Mouse (Mus musculus): ENCODE results near the gene Nlrx1. TPM values are rescaled to one million over a fixed set of nuclear protein-coding genes. Genes with fewer than 3 reads are reported as not detected.
"Not testable (repeated sequence)": the region's sequence is repeated elsewhere in the genome, so short reads cannot be mapped to it uniquely, and the experiment has no call there.

Gene Nlrx1
- 10 to 100 TPM; 31.8 to 35.5 TPM for total RNA-seq (2021)
- long read RNA-seq, experiment 1, partial matches to known transcripts = 6 of 36 reads
- long read RNA-seq, experiment 1, other reads (novel, unspliced or antisense) = 29 of 36 reads
- long read RNA-seq, experiment 2, partial matches to known transcripts = 32 of 79 reads
- long read RNA-seq, experiment 2, other reads (novel, unspliced or antisense) = 45 of 79 reads

GRCm38 (mm10) chr9:44268432-44268831 is at the start of gene Nlrx1:
Nlrx1 (minus strand) TSS chr9:44268599.
- DNase-seq (ENCODE audit: low spot score in 2 of 2) = no peak

- no peak for DNase-seq (ENCODE audit: low spot score in 2 of 2)
These were observed 49.1 kb upstream of the Nlrx1 start for GRCm38 (mm10) chr9:44317452-44317851.

- no peak for DNase-seq (ENCODE audit: low spot score in 2 of 2)
These were observed 46.5 kb upstream of the Nlrx1 start for GRCm38 (mm10) chr9:44314910-44315309.

DNA sequence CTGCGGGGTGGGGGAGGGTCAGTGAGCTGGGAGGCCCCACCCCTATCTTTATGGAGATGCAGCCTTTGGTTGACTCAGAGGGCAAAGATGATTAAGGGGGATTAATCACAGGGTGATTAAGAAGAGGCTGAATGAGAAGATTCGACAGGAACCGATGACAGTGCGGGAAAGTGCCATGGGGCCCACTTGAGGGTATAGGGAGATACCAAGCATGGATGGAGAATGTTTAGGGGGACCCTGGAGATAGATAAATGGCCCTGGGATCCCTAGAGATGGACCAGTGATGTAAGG is 45.8 kb upstream of the Nlrx1 start:
- no peak for DNase-seq (ENCODE audit: low spot score in 2 of 2)

DNA sequence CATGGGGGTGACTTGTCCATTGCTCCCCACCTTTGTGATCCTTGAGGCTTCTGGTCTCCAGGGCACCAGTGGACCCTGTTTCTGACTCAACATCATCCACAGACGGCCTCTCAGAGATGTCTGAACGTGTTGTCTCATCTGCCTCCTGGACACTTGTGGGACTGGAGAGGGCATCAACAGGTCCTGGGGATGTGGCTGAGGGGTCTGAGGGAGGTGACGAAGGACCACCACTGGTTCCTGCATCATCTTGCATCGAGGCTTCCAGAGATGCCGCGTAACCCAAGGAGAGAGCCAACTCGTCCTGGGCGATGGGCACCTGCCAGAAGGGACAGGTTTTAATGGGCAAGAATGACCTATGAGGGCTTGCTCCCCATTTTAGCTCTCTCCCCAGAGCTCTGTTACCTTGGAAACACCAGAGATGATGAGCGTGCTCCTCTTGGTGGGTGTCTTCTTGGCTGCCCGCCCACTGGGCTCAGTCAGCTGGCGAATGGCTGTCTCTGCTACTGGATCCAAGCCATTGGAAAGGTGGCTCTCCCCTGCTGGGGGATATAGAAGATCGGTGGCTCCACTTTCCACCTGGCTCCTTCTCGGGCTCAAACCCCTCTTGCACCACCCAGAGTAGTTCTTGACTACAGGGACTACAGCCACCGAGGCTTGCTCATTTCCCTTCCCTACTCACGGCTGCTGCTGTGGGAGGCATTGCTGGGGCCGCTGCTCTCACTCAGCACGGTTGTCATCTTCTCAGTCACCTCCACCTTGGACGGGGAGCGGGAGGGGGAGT is 45.3 kb upstream of the Nlrx1 start:
- DNase-seq (ENCODE audit: low spot score in 2 of 2) = no peak

- no peak for DNase-seq (ENCODE audit: low spot score in 2 of 2)
These were observed 43.0 kb upstream of the Nlrx1 start for GRCm38 (mm10) chr9:44311136-44312134.

GRCm38 (mm10) chr9:44310750-44311135 is 42.3 kb upstream of the Nlrx1 start:
- DNase-seq (ENCODE audit: low spot score in 2 of 2) = no peak

GRCm38 (mm10) chr9:44309756-44310155 is 41.4 kb upstream of the Nlrx1 start:
- DNase-seq (ENCODE audit: low spot score in 2 of 2) = no peak

DNA sequence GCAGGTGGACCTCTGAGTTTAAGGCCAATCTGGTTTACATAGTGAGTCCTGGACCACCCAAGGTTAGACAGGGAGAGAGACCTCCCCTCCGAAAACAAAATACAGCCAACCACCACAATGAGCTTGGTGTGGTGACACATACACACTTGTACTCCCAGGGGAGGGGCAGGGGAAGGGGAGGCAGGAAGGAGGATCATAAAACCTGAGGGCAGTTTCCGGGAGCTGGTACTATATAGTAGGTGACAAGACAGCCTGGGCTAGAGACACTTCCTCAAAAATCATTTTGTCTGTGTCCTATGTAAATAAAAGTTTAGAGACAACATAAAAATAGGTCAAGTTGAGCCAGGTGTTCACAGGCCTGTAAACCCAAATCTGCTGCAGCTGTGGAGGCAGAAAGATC is 38.8 kb upstream of the Nlrx1 start:
- no peak for DNase-seq (ENCODE audit: low spot score in 2 of 2)

DNA sequence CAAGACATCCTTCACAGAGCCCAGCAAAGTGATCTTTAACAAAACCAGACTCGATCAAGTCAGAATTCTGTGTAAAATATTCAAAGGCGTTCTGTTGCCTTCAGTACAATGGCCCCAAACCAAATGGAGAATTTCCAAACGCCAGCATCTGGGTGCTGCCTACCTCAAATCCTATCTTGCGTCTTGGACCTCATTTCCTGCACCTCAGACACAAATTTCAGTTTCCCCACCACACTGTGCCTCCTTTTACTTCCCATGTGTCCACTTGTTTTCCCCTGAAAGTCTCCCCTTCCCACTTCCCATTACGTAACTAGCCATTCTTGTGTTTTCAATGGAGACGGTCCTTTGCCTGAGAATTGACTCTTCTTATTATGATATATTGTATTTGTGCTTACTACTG is 38.1 kb upstream of the Nlrx1 start:
- DNase-seq (ENCODE audit: low spot score in 2 of 2) = no peak

- DNase-seq (ENCODE audit: low spot score in 2 of 2) = peak; percentile 90 to 97
These were observed 37.2 kb upstream of the Nlrx1 start, which contains the start of gene Hinfp for GRCm38 (mm10) chr9:44305466-44306079. Hinfp (minus strand) TSS chr9:44305671.

- DNase-seq (ENCODE audit: low spot score in 2 of 2) = not testable (repeated sequence)
These were observed 31.6 kb upstream of the Nlrx1 start for GRCm38 (mm10) chr9:44300001-44300400.

- no peak for DNase-seq (ENCODE audit: low spot score in 2 of 2)
These were observed 24.1 kb upstream of the Nlrx1 start for GRCm38 (mm10) chr9:44292490-44292889.

GRCm38 (mm10) chr9:44288959-44289291 is 20.5 kb upstream of the Nlrx1 start:
- no peak for DNase-seq (ENCODE audit: low spot score in 2 of 2)

GRCm38 (mm10) chr9:44288076-44288958 is 19.9 kb upstream of the Nlrx1 start, which contains the start of gene Abcg4:
Abcg4 (minus strand) TSS chr9:44288615.
- no peak for DNase-seq (ENCODE audit: low spot score in 2 of 2)

DNA sequence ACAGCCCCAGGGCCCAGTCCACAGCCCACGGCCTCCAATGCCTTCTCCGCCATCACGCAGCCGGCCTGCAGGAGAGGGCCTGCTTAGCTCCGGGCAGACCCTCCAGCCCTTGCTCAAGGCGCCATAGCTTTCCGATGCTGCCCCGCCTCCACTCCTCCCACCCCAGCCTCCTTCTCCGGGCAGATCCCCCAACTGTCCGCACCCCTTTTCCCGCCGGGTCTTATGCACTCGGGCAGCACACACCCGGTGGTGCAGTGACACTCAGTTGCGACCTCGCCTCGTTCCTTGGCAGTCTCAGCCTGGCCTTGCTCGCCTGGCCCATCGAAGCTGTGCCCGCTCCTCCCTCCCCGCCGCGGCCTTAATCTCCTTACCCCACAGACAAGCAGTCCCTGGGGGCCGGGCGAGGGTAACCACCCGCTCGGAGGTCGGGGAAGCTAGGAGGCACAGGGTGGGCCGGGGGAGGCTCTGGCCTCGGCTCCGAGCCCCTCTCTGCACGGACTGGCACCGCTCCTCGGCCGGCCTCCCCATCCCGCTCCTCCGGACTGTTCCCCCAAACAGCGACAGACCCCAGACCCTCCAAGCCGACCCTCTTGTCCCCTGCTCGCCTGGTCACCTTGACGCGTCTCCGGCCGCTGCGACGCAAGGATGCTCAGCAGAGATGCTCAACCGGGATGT is 19.1 kb upstream of the Nlrx1 start:
- no peak for DNase-seq (ENCODE audit: low spot score in 2 of 2)

DNA sequence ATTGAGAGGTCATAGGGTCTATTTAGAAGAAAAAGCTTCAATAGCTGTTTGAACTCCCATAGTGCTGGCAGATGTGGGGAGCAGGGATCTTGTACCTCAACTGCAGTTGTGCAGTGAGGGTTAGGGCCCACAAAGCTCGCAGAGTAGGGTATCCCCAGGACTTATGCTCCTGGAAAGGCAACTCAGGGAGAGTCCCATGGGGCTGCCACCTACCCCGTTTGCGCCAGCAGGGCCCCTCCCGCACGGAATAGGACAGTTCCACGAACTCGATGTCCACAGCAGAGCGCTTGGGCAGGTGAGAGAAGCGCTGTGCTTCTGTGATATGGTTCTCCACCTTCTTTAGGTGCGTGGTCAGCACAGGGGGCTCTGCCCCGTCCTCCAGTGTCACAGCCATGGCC is 18.6 kb upstream of the Nlrx1 start:
- DNase-seq (ENCODE audit: low spot score in 2 of 2) = no peak

- DNase-seq (ENCODE audit: low spot score in 2 of 2) = no peak
These were observed 18.0 kb upstream of the Nlrx1 start for GRCm38 (mm10) chr9:44286256-44286850.

DNA sequence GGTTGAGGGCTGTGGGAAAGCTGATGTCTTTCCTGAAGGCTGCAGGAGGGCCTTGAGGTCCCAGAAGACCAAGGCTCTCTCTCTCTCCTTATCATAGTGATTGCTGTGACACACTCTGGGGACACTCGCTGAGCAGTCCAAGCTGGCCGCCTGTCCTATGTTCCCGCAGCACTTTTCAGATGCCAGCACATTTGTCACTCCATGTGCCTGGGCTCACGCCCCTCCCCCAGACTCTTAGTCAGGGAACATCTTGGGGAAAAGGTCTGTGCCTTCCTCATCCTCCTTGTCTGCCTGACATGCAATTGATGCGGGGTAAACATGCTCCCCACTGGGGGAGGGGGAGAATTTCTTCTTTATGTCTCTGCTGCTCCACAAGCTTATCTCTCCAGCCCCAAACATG is 14.8 kb upstream of the Nlrx1 start:
- DNase-seq (ENCODE audit: low spot score in 2 of 2) = no peak

All from adrenal gland, postnatal 4 days (tissue).